Mouse (Mus musculus): ENCODE data around the gene Gm20388. TPM values are rescaled to one million over a fixed set of nuclear protein-coding genes. Genes with fewer than 3 reads are reported as not detected.

Gene Gm20388
- polyA plus RNA-seq, 1 experiment from 2014 or later = 5.3 TPM

DNA sequence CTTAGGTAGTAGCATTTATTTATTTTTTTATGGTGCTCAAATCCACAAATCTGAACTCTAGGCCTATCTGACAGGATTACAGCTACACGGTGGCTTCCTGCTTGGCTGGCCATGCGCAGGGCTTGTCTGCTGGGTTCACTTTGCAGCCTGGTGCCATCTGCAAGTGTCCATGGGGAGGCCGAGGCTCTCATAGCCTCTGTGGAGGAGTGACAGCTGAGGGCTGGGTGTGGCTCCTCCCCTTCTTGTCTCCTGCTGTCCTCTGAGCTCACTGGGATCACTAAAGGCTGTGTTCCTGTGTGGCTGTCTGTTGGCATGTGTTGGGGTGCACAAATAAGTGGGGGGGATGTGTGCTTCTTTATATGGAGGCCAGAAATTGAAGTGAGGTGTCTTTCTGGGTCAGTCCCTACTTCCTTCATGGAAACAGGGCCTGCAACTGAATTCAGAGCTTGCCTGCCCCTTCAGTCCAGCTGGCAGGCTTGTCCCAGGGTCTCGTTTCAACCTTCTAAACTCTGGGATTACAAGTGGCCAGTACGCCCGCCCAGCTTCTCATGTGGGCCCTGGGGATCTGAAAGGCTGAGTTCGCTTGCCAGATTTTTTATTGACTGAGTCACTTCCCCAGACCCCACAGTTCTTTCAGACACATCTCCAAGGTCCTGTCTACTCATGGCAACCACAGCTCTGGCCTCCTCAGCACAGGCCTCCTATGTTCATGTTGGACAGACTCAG is 304.9 kb downstream of the Gm20388 start:
- Histone ChIP-seq H3K4me3 (ENCODE audit: low read depth, low read length) (no peak overlapping the region), H3K27ac (ENCODE audit: low read depth, low read length) (no peak overlapping the region), H3K9me3 (ENCODE audit: control insufficient read depth, low read length) (no peaks in the 10 kb centered on the region), H3K27me3 (replicated peaks; ENCODE audit: control insufficient read depth, insufficient read depth, low read length) (peaks cover 2% of the 10 kb centered on the region; the same call in 1 of the 2 replicates), H3K4me1 (replicated peaks; ENCODE audit: control insufficient read depth, insufficient read depth, low read length) (peaks cover 27% of the 10 kb centered on the region), H3K9ac (ENCODE audit: low read depth, low read length) (no peak overlapping the region), H3K36me3 (ENCODE audit: control insufficient read depth, insufficient read depth, low read length) (no peaks in the 10 kb centered on the region), H3K4me2 (no peak overlapping the region)
- DNase-seq (ENCODE audit: low spot score) (no peak), ATAC-seq (replicated peaks; ENCODE audit: low FRiP score) (no peak)
- WGBS = 56% methylated on average over 7 of the region's 7 CpGs

DNA sequence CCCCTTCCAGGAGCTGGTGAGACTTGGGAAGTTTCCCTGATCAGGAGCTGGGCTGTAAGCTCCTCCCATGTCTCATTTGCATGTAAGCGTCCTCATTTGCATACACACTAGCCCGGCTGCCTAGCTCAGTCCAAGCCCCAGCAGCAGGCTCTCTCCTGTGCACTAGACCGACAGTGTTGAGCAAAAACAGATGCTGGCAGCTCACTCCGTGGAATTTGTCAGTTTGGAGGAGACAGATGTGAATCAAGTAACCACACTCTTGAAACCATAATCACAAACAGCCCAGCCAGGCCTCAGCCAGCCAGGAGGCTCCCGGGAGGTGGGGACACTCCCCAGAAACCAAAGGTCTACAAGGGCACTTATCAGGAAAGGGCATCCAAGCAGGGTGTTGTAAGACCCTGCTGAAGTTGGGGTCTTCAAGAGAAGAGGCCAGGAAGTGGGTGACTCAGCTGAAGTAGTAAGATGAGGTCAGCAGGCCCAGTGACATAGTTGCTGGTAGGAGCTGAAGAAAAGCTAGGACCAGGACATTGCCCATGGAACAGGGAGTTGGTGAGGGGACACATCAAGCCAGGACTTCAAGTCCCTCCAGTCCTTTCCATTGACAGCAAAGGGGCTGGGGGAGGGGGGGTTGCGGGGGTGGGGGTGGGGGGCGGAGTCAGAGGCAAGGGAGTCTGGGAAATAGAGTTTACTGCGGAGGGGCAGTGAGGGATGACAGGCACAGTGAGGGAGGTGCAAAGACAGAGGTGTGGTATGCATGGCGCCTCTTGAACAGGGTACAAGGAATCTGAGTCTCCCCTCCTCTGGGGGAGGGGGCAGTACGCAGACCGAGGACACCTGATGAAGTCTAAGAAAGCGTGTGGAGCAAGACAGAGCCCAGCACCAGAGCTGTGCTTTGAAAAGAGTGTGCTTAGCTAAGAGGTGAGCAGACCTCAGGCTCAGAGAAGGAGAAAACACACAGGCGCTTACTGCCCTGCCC is 306.5 kb downstream of the Gm20388 start:
- peak overlapping the region; percentile 23; the same call in 1 of the 2 replicates for H3K27ac ChIP-seq (ENCODE audit: low read depth, low read length)
- no peak overlapping the region for H3K9ac ChIP-seq (ENCODE audit: low read depth, low read length)
- H3K27me3 ChIP-seq (replicated peaks; ENCODE audit: control insufficient read depth, insufficient read depth, low read length) = 0 out of 2 replicates have a peak, but pooled peaks cover 2% of the 10 kb centered on the region
- no peak overlapping the region for H3K4me3 ChIP-seq (ENCODE audit: low read depth, low read length)
- ATAC-seq (replicated peaks; ENCODE audit: low FRiP score) = peak; percentile 51; the same call in 1 of the 2 replicates
- H3K4me2 ChIP-seq = no peak overlapping the region
- no peaks in the 10 kb centered on the region for H3K36me3 ChIP-seq (ENCODE audit: control insufficient read depth, insufficient read depth, low read length)
- H3K4me1 ChIP-seq (replicated peaks; ENCODE audit: control insufficient read depth, insufficient read depth, low read length) = peaks cover 15% of the 10 kb centered on the region
- peak; percentile 60 for DNase-seq (ENCODE audit: low spot score)
- no peaks in the 10 kb centered on the region for H3K9me3 ChIP-seq (ENCODE audit: control insufficient read depth, low read length)
- 20% methylated on average over 13 of the region's 13 CpGs for WGBS

DNA sequence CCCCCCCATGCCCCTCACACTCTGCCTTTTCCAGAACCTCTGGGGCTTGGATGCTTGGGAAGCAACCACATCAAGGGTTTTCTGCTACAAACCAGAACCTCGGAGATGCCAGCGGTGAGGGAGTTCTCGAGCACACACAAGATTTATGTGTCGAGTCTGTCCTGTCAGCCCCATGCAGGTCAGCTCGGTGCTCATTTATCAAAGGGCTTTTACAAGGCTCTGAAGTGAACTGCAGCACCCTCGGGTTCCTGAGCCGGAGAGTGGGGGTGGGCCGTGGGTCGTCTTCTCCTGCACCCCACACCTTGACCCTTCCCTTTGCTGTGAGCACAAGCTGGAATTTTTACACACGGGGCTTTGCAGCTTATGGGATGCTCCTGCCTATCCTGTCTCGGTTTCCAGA is 311.9 kb downstream of the Gm20388 start:
- no peak for DNase-seq (ENCODE audit: low spot score)
- no peak for ATAC-seq (replicated peaks; ENCODE audit: low FRiP score)
- no peak overlapping the region for H3K9ac ChIP-seq (ENCODE audit: low read depth, low read length)
- no peak overlapping the region for H3K27ac ChIP-seq (ENCODE audit: low read depth, low read length)
- no peak overlapping the region for H3K4me3 ChIP-seq (ENCODE audit: low read depth, low read length)
- WGBS = 44% methylated on average over 11 of the region's 11 CpGs
- no peaks in the 10 kb centered on the region for H3K9me3 ChIP-seq (ENCODE audit: control insufficient read depth, low read length)
- no peak overlapping the region for H3K4me2 ChIP-seq
- peaks cover 20% of the 10 kb centered on the region for H3K27me3 ChIP-seq (replicated peaks; ENCODE audit: control insufficient read depth, insufficient read depth, low read length)
- peaks cover 4% of the 10 kb centered on the region for H3K4me1 ChIP-seq (replicated peaks; ENCODE audit: control insufficient read depth, insufficient read depth, low read length)
- H3K36me3 ChIP-seq (ENCODE audit: control insufficient read depth, insufficient read depth, low read length) = no peaks in the 10 kb centered on the region

DNA sequence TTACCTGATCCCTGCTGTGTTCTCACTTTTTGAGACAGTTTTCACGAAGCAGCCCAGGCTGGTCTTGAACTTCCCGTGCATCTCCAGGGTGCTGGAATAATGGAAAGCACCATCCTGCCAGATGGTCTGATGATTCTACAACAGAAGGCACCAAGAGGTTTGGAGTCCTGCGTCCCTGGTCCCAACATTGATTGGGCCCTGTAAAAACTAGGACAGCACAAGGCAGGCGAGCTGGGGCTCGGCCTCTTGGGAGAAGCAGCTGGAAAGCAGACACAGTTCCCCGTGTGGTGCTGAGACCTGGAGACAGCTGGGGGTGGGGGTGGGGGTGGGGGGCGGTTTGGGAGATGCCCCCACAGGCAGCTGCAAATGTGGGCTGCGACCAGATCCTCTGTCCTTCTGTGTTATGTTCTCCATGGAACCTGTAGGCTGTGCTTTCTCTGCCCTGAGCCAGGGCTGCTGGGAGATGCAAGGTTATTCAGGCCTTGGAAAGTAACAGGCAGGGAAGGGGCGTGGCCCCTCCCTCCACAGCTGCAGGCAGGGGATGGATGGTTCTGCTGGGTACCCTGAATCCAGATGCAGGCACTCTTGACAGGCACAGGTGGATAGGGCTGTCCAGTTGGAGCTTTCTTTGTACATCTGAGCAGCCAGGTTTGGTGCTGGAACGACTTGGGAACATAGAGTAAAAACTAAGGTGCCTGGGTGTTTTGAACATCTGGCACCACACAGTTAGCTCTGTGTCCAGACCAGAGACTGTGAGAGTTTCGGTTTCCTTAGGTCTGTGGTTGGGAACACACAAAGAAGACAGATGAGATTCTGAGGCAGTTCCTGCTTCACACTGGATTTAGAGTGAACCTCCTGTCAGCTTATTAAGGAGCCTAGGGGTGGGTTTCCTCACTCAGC is 314.1 kb downstream of the Gm20388 start:
- no peaks in the 10 kb centered on the region for H3K9me3 ChIP-seq (ENCODE audit: control insufficient read depth, low read length)
- peaks cover 11% of the 10 kb centered on the region for H3K4me1 ChIP-seq (replicated peaks; ENCODE audit: control insufficient read depth, insufficient read depth, low read length)
- ATAC-seq (replicated peaks; ENCODE audit: low FRiP score) (no peak), DNase-seq (ENCODE audit: low spot score) (no peak)
- 47% methylated on average over 11 of the region's 11 CpGs for WGBS
- no peaks in the 10 kb centered on the region for H3K36me3 ChIP-seq (ENCODE audit: control insufficient read depth, insufficient read depth, low read length)
- H3K4me2 ChIP-seq = no peak overlapping the region
- no peak overlapping the region for H3K27ac ChIP-seq (ENCODE audit: low read depth, low read length)
- H3K27me3 ChIP-seq (replicated peaks; ENCODE audit: control insufficient read depth, insufficient read depth, low read length) = peaks cover 42% of the 10 kb centered on the region
- H3K4me3 ChIP-seq (ENCODE audit: low read depth, low read length) = no peak overlapping the region
- H3K9ac ChIP-seq (ENCODE audit: low read depth, low read length) = no peak overlapping the region

DNA sequence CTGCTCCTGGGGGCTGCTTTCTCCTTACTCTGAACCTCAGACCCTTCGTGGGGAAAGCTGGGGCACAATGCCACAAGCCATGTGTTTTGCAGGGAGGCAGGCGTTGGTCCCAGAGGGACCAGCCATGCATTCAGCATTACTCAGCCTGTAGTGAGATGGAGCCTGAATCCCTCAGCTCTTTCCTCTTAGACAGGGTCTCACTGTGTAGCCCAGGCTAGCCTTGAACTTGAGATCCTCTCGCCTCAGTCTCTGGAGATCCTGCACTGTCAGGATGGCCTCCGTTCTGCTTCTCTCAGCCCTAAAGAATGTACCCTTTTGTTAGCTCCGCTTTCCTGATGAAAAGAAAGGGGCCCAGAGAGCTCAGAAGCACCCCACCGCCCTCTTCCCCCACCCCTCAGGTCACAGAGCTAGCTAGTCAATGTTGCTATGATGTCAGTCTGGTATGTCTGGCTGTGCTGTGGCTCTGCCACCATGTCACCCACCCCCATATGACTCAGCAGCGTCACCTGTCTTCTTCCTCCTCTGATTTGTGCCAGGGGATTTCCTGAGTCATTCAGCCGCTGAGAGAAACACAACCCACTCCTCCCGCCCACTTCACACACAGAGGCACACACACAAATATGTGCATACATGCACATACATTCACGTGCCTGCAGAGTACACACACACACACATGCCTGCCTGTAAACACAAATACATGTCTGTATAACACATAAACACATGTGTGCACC is 314.9 kb downstream of the Gm20388 start:
- WGBS = 58% methylated on average over 10 of the region's 10 CpGs
- Histone ChIP-seq H3K4me1 (replicated peaks; ENCODE audit: control insufficient read depth, insufficient read depth, low read length) (peaks cover 16% of the 10 kb centered on the region), H3K27ac (ENCODE audit: low read depth, low read length) (no peak overlapping the region), H3K36me3 (ENCODE audit: control insufficient read depth, insufficient read depth, low read length) (no peaks in the 10 kb centered on the region), H3K4me3 (ENCODE audit: low read depth, low read length) (no peak overlapping the region), H3K27me3 (replicated peaks; ENCODE audit: control insufficient read depth, insufficient read depth, low read length) (peaks cover 50% of the 10 kb centered on the region), H3K4me2 (no peak overlapping the region), H3K9ac (ENCODE audit: low read depth, low read length) (no peak overlapping the region), H3K9me3 (ENCODE audit: control insufficient read depth, low read length) (no peaks in the 10 kb centered on the region)
- DNase-seq (ENCODE audit: low spot score) (no peak), ATAC-seq (replicated peaks; ENCODE audit: low FRiP score) (no peak)

DNA sequence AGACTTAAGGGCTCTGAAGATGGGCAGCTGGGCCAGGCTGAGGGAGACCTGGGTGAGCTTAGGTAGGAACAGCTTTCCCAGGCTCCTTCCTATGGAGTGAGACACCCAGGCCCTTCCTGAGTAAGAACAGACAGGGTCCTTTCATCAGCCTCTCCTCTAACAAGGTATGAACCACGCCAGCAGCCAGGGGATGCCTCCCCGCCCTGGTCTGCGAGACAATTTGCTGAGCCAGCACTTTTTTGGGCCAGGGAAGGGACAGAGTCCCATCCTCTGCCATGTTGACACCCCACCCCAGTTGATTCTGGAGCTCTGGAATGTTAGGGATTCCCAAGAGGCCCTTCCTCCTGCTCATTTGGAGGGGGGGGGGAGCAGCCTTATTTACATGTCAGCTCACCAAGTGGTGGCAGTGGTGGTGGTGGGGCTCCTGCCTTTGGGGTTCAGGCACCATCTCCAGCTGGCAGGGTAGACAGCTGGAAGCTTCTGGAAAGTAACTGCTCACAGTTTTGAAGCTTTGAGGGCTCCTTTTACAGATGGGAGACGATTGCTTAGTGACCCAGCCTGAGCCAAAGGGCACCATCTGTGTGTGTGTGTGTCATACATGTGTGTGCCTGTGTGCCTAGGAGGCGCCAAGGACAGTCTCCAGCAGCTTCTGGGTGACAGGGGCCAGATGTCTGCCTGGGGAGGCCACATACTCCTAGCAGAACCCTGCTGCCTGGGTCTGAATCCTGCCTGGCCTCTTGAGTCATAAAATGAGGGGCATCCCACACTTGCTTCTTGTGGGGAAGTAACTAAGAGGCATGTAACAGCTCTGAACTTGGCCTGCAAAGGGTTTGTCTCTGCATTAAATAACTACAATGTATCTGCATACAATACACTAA is 316.3 kb downstream of the Gm20388 start:
- H3K4me2 ChIP-seq = no peak overlapping the region
- H3K27ac ChIP-seq (ENCODE audit: low read depth, low read length) = peak overlapping the region; percentile 5; the same call in 1 of the 2 replicates
- DNase-seq (ENCODE audit: low spot score) = no peak
- no peak overlapping the region for H3K4me3 ChIP-seq (ENCODE audit: low read depth, low read length)
- ATAC-seq (replicated peaks; ENCODE audit: low FRiP score) = no peak
- WGBS = 54% methylated on average over 5 of the region's 5 CpGs
- H3K4me1 ChIP-seq (replicated peaks; ENCODE audit: control insufficient read depth, insufficient read depth, low read length) = peaks cover 27% of the 10 kb centered on the region
- H3K9me3 ChIP-seq (ENCODE audit: control insufficient read depth, low read length) = no peaks in the 10 kb centered on the region
- no peaks in the 10 kb centered on the region for H3K36me3 ChIP-seq (ENCODE audit: control insufficient read depth, insufficient read depth, low read length)
- peaks cover 64% of the 10 kb centered on the region for H3K27me3 ChIP-seq (replicated peaks; ENCODE audit: control insufficient read depth, insufficient read depth, low read length)
- no peak overlapping the region for H3K9ac ChIP-seq (ENCODE audit: low read depth, low read length)

DNA sequence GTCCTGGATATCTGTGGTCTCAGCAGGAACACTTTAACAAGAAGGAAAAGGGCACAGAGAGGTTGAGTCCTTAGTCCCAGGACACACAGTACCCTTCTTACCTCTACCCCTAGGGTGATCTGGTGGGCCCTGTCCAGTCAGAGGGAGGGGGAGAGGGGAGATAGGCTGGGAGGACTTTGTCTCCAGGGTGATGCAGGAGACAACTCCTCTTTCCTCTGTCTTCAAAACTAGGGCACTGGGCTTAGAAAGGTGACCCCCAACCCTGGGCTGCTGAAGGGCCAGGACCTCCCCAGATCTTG is 316.9 kb downstream of the Gm20388 start:
- Histone ChIP-seq H3K27me3 (replicated peaks; ENCODE audit: control insufficient read depth, insufficient read depth, low read length) (peaks cover 66% of the 10 kb centered on the region), H3K9ac (ENCODE audit: low read depth, low read length) (no peak overlapping the region), H3K9me3 (ENCODE audit: control insufficient read depth, low read length) (no peaks in the 10 kb centered on the region), H3K36me3 (ENCODE audit: control insufficient read depth, insufficient read depth, low read length) (no peaks in the 10 kb centered on the region), H3K27ac (ENCODE audit: low read depth, low read length) (peak overlapping the region; percentile 5; the same call in 1 of the 2 replicates), H3K4me3 (ENCODE audit: low read depth, low read length) (no peak overlapping the region), H3K4me1 (replicated peaks; ENCODE audit: control insufficient read depth, insufficient read depth, low read length) (peaks cover 32% of the 10 kb centered on the region), H3K4me2 (peak overlapping the region; percentile 81)
- DNase-seq (ENCODE audit: low spot score) (no peak), ATAC-seq (replicated peaks; ENCODE audit: low FRiP score) (no peak)
